Mouse (Mus musculus) megakaryocyte-erythroid progenitor cell, adult 5-6 weeks (primary cell): ENCODE measurements at regions not wholly inside any gene's neighbourhood (a gene's known extent, or its start where the extent isn't known, plus 50 kb on each side); places are given as distances from the start of the nearest gene placed in this dataset.
A peak's percentile ranks its signal among the peaks of the same experiment; 100 is the strongest.

Experiments
- ATAC-seq: replicated peaks from 2 replicates; pipeline ENCODE4 v1.8.0; 2016; ENCODE audit warnings: mild to moderate bottlenecking, inconsistent platforms; ENCODE audit not compliant: severe bottlenecking, poor library complexity, low FRiP score, low TSS enrichment

DNA sequence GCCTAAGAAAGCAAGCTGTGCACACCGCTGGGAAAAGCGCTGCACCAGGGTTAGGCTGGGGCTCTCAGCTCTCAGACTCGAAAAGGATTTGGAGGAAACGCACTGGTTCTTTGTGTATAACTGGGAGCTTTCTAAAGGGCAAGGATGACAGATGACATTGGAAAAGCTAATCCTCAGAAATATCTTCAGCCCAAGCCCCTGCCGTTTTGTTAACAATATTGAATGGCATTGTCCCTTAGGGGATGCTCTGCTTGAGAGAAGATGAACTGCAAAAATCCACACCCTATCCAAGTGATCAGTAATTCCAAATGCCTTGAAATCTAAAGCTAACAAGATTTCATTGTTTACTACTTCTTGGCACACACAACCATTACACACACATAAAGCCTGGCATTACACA is 419.1 kb downstream of the Fut8 start:
- ATAC-seq, result no peak

DNA sequence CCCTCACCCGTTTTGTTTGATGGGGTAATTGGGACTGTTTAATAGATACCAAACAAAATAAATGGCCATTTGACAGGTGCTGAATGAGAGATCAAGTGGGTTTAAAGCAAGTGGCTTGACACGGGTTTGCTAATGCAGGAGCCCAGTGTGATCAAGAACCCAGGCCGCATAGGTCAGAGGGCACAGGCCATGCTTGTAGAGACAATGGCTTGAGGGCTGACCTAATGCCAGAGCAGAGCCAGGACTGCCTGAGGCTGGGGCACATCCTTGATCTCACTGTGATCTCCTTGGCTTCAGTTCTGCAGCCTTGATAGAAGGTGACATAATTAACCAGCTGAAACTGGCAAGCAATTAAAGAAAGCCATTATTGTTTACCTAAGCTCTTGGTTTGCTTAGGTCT is 420.0 kb downstream of the Fut8 start:
- ATAC-seq, result no peak

DNA sequence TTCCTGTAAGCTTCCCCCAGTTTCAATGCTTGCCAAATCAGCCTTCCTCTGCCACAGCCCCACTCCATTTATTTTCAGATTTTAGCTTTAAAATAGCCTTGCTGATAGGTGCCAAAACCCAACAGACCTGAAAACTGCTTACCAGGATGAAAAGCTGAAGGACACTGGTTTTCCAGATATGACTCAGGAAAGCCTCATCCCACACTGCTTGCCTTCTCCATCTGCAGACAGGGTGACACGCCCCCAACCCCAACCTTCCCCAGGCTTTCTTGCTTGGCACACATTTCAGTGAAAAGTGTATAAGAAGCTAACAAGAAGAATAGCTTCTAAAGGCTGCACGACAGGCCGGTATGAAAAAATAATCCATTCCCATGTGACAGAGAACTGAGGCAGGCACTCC is 425.3 kb downstream of the Fut8 start:
- no peak for ATAC-seq

DNA sequence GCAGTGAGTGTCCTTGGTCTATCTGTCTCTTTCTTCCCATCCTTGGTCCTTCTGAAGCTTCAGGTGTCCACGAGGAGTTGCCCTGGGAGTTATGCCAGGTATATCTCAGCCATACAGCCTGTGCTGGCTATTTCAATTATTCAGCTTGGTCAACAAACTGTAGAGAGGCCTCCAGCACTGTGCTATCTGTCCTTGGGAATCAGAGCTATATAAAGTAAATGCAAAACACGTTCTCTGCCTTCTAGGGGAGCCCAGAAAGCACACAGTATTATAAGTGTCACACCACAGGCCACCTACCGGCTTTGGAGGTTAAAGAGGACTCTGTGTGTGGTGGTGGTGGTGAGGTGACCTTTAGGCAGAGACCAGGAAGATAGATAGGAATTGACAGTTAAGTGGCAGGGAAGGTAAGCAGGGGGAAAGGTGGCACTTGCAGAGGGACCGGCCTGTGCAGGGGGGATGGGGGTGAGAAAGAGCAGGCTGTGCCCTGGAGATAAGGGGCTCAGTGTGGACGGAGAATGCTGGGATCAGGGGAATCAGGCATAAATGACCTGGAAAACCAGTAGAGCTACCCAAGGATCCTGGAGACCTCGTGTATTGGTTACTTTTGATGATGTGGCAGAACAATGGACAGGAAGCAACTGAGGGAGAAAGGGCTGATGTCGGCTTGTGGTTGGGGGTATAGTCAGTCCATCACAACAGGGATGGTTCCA is 425.9 kb downstream of the Fut8 start:
- ATAC-seq, result no peak

DNA sequence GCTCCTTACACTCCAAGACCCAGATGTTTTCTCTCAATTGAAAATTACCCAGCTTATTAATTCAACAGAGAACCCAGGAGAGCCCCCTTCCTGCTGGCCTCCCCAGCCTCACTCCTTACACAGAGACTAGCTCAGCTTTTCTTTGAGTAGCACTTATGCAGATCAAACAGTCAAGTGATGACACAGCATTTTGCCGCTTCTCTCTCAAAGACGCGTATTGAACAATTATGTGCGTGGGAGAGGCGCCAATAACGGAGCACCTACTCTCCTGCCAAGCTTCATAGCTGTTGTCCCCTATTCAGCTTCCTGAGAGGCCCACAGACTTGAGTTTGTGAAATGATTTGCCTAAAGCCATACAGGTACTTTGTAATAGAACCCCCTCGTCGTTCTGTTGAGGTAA is 428.5 kb downstream of the Fut8 start:
- no peak for ATAC-seq

DNA sequence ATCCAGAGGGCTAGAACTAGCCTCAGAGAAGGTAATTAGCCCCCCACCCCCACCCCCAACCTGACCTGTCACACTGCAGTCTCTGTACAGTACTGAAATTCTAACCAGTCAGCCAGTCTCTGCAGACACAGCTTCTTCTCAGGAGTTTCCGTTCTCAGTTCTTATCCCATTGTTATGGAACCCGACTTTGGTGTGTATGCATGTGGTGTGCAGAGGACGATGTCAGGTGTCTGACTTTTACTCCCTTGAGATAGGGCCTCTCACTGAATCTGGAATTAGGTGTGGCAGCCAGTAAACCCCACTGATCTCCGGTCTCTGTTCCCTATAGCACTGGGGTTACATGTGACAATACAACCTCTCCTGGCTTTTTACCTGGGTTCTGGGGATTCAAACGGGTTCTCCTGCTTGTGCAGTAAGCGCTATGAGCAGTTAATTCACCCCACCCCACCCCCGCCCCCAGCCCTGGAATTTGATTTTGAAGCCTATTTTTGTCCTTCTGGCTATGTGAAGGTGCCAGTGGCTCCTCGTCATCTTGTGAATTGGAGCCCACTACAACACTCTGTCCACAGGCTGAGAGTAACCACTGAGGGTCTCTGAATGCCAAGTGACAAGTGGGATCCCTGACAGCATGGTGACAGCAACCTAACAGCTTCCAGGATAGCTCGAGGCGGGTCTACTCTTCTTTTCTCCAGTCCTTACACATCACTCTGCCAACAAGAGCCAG is 429.4 kb downstream of the Fut8 start:
- ATAC-seq, result no peak

DNA sequence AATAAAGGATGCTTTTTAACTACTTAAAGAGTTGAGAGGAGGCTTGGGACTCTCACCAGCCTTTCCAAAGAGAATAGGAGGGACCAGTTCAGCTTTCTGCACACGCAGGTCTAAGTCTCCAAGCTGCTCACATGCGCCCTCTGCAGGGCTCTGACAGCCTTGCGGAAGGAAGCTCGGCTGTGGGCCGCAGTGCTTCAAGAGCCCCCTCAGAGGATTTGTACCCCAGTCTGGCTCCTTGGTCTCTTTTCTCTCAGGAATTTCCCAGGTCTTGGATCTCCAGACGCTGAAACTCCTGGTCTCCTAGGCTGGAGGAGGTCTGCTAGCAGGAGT is 429.9 kb downstream of the Fut8 start:
- ATAC-seq, result peak; percentile 67

DNA sequence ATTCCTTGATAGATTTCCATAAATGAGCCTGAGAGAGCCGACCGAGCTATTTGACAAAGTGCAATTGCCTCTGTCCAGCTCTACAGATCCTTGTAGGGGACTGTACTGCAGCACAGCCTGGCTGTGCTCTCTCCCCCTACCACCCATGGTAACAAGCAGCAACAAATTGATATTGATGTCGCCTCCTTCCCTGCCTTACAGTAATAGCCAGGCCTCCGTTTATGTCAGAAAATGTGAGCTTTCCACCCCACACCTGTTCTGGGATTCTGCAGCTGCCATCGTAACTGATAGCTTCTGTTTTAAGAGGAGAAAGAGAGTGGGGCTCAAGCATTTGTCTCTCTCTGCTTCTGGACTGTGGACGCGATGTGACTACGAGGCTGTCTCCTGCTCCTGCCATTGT is 432.6 kb downstream of the Fut8 start:
- no peak for ATAC-seq

DNA sequence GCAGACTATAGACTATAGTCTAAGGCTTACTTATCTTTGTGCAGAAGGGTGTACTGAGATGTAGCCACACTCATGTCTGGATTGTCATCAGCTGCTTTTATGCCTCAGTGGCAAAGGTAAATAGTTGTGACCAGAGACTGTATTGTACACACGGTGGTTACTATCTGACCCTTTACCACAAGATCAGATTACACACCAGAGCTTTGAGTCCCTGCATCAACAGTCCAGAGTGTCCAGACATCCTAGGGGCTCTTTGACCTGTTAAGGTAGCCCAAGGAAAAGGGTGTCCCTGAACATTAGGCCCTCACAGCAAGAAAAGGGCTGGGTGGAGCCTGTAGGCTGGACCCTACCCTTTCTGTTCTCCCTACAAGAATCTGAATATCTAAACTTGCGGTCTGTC is 436.4 kb downstream of the Fut8 start:
- 0 out of 2 replicates have a peak, but pooled peaks have one; percentile 11 for ATAC-seq

DNA sequence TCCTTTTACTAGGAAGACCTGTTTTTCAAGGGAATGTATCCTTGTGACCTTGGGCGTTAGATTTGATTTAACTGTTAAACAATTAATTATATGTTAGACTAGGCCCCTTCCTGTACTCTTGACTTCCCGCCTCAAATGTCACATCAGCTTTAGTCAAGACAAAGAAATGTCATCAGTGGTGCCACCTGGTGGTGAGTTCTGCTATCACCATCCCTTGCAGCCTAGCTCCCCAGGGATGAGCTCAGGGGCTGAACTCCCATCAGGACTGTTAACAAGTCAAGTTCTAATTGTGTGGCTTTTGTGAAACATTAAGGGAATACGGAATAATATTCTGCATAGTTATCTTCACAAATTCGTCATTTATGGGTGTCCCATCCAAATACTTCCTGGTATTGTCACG is 436.8 kb downstream of the Fut8 start:
- peak; percentile 77 for ATAC-seq

DNA sequence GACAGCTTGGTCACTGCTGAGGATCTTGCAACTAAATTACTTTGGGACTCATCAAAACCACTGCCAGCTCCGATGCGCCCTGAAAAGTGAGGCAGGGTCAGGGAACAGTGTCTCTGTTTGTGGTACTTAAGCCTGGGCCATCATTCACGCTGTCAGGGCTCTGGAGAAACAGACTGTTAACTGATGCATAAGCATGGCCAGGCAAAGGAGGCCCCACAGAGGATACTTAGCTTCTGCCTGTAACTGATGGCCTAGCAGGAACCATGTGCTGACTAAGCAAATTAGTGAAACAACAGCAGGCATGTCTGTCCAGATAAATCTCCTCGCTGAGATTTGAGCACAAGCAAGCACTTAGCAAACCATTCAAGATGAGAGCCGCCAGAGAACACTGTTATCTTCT is 440.1 kb downstream of the Fut8 start:
- ATAC-seq, result no peak

DNA sequence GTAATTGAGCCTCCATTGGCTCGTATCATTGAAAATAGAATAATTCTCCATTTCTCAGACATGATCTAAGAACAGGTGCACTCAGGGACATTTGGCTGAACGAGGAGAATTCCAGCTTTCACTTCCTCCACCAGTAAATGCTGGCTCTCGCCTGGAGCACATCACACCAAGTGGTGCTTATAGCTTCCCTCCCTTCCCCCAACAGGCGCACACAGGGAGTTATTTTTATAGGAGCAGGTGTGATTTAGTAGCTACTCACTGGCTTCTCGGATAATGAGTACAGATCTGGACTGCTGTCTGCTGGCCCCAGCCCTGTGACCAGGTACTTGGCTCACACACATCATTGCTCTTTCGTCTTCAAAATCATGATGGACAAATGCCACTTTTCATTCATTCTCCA is 456.2 kb downstream of the Fut8 start:
- ATAC-seq, result no peak

DNA sequence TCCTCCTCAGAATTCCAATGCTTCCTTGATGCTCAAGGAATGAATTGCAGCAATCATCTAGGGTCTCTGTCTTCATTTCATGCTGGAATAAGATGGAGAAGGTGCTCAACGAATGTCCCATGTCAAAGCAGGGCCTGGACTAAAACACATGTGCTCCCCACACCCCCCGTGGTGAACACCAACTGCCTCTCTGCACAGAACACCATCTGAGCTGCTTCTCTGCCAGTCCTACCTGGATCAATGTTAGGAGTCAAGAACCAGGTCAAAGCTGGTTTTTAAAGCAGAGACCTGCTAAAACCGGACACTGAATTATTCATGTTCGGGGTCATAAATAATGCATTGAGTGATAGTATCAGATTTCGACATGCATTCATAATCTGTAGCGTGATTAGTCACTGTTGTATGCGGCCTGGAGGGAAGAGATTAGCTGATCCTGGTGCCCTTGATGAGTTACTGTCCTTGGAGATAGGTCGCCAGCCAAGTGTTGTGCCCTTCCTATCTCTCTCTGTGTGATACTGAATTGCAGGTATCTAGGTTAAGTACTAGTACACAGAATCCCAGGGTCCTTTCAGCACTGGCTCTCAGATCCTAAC is 458.2 kb downstream of the Fut8 start:
- ATAC-seq, result no peak

DNA sequence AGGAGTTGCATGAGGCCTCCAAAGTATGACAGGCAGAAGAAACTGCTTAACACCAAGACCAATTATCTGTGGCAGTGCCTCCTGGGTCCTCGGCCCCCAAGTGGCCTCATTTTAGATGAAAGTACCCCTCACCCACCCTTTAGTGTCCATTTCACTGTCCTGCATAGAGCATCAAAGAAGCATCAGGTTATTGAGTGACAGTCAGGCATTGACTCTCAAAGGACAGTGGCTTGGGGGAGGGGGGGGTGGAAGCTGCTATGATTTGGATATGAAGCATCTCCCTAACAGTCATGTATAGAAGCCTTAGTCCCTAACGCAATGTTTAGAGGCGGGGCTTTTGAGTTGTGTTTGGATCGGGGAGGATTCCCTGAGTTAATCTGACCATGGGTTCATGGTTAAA is 458.7 kb downstream of the Fut8 start:
- no peak for ATAC-seq

DNA sequence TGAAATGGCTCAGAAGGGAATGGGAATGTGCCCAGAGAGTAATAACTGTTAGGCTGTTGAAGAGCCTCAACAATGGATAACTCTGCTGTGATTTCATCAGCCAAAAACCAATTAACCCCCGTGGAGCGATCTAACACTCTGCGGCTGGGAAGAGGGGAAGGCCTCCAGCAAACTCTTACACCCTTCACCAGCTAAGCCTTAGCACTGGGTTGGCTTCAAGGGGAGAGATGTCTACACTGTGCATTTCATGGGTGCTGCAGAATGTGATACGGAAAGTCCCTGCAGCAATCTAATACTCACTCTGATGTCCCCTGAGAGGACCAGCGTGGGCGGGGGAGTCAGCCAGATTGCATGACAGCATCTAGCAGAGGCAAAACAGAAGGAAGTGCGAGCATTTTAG is 460.2 kb downstream of the Fut8 start:
- ATAC-seq, result no peak

DNA sequence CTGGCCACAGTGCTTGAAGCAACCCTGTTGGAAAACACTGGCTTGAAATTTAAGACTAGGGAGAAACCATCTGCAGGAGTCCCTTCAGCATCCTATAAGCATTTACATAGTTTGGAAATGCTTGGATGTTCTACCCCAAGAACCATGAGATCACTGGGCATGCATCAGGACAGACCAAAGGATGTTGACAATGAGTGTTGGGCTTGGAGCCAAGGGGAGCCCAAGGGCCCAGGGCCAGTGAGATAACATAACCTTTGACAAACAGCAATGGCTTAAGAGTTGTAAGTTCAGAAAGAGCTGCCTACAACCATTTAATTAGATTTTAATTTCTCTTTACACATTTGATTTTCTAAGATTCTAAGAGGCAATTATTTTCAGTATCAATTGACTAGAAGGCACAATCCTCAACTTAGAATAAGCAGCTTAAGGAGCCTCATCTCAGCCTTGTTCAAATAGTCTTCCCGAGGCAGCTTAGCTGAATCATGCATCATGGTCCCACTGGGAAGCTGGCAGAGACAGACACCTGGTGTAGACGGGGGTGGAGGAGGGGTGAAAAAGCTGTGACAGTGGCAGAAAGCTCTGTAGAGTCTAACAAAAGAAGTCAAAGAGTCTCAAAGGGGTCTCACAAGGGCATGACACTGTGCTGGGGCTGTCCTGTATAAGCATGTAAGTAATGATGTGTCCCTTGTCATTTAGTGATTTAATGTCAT is 462.1 kb downstream of the Fut8 start:
- no peak for ATAC-seq

DNA sequence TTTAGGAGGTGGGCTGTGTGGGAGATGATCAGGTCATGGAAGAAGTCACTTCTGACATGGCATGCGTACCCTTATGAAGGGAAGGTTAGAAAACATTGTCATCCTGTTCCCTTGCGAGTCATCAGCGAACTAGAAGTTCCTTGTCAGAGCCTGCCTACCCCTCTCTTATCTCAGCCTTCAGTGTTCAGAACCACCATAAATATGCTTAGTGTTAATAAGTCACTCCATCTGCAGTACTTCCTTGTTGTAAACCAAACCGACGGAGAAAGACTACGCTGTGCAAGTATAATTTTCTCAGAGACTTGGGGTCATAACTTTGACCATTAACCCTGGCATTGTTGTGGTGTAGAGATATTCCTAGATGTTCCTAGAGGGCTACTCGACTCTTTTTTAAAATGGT is 477.6 kb downstream of the Fut8 start:
- no peak for ATAC-seq

DNA sequence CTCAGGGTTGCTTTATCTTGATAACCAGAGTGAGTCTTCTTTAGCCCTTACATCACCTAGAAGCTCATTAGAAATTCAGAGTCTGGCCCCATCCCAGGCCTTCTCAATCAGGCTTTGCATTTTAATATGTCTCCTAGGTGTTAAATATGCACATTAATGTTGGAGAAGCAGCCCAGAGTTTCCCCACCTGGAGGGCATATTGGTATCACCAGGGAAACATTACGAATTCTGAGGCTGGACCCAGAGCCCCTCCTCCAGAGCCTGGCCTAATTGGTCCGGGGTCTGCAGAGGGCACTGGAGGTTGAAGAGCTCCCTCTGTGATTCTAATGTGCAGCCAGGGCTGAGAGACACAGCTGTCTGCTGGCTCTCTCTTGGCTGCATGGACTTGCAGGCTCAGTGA is 478.1 kb downstream of the Fut8 start:
- no peak for ATAC-seq

DNA sequence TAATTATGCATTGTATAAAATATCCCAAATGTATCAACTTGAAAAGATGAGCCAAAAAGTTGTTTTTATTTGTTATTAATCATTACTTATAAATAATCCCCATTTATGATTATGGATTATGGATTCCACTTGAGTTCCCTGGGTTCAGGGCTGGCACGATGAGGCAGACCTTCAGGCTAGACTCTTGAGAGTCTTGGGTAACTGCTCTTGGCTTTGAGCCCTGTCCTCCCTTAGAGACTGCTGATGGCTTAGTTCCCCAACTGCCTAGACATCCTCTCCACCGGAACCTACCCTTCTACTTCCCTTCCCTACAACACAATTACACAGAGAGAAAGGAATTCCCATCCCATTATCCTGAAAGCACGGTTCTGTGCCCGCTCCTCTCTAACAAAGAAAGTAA is 466.3 kb upstream of the Gm6657 start:
- ATAC-seq, result no peak

DNA sequence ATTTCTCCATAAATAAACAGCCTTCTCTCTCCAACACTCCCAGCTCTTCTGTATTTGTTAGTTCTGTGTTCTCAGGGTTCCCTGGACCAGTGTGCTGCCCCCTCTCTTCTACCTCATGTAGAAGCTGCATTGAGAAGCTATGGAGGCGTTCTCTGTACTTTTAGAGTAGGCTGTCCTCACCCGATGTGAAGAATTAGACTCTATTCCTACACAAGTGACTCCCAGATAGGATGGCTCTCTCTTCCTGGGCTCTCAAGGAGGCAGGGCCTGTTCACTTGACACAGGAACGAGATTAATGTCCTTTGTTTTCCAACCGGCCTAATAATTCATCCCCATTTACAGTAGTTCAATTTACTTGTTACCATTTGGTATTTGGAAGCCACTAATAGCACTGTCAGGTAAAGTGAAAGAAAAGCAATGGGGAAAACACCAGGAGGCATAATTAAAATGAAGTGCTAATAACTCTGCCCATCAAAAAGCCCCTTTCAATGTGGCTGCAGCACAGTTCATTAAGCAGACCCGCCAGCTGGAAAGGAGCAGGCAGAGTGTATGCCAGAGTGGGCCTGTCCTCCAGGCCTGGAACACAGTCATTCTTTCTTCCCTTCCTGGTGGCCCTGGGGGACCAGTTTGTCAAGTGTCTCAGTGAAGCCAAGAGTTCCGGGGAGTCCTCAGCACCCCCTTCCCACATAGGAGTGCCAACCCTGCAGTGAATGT is 454.8 kb upstream of the Gm6657 start:
- ATAC-seq, result no peak
